Mouse (Mus musculus) lung, embryonic 16.5 days (tissue): ENCODE measurements at regions not wholly inside any gene's neighbourhood (a gene's known extent, or its start where the extent isn't known, plus 50 kb on each side); places are given as distances from the start of the nearest gene placed in this dataset.

Experiments used
- ATAC-seq: fragments of 200-750 bp; cut with Nextera tagmentation; 2 replicates; pipeline ENCODE4 v1.8.0; 2017; ENCODE audit warnings: low read depth, mild to moderate bottlenecking, moderate library complexity
- H3K27ac ChIP-seq: fragments of 300-500 bp; sonication (generic); 2 replicates; pipeline ENCODE4 v1.5.1; 2014; ENCODE audit warnings: mild to moderate bottlenecking, control low read depth, low read length
- H3K27me3 ChIP-seq: fragments of 300-500 bp; sonication (generic); 2 replicates; pipeline ENCODE4 v1.6.1; 2014; ENCODE audit warnings: low read depth, low read length, mixed read lengths; ENCODE audit not compliant: control insufficient read depth, insufficient read depth
- H3K36me3 ChIP-seq: fragments of 300-500 bp; sonication (generic); 2 replicates; pipeline ENCODE4 v1.6.1; 2014; ENCODE audit warnings: low read length; ENCODE audit not compliant: control insufficient read depth, insufficient read depth
- H3K4me1 ChIP-seq: fragments of 300-500 bp; sonication (generic); replicated peaks from 2 replicates; pipeline ENCODE4 v1.6.1; 2014; ENCODE audit warnings: low read length, mixed read lengths; ENCODE audit not compliant: control insufficient read depth, insufficient read depth
- H3K4me2 ChIP-seq: fragments of 300-500 bp; sonication (generic); 2 replicates; pipeline ENCODE4 v1.6.1; 2014; ENCODE audit warnings: low read depth, low read length, control low read depth
- H3K4me3 ChIP-seq: fragments of 300-500 bp; sonication (generic); 2 replicates; pipeline ENCODE4 v1.5.1; 2014; ENCODE audit warnings: mild to moderate bottlenecking, low read length, control low read depth
- H3K9ac ChIP-seq: fragments of 300-500 bp; sonication (generic); 2 replicates; pipeline ENCODE4 v1.6.1; 2014; ENCODE audit warnings: low read length, control low read depth
- H3K9me3 ChIP-seq: fragments of 300-500 bp; sonication (generic); 2 replicates; pipeline ENCODE4 v1.6.1; 2016; ENCODE audit warnings: low read length; ENCODE audit not compliant: control insufficient read depth
- WGBS: fragments of 180-500 bp; shearing (Covaris S2); extraction: QIAGEN DNeasy Blood & Tissue Kit; methylation state at CpG from one replicate; pipeline ENCODE4 v1.1.7; 2014; 5-methylcytosine and 5-hydroxymethylcytosine counted together

DNA sequence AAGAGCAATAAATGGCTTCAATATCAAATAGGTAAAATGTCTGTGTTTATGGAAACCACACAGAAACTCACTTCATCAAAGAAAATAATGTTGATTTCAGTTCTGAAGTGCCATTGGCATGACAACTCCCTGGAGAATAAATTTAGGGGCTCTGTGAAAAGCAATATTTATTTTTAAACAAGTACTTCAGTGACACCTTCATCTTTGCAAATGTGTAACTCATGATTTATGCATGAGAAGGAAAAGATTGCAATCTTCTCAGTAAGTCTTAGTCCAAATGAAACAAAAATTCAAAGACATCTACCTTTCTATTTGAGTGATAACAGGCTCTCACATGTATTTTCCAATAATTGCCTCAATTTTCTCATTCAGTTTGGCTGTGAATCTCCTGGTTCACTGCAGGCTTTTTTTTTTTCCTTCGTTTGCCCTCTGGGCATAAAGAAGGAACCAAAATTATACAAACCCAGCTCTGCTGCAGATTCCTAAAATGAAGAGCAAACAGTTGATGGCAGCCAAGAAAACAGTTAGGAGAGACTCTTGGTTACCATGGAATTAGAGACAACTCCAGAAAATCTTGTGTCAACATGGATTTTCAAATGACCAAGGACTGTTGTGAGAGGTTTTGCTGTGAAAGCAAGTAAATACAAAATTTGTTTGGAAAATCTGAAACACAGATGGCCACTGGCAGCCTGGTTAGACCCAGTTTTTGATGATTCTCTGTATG lies 230.3 kb upstream of the Ctso start:
- no peak for ATAC-seq
- Histone ChIP-seq H3K27me3 (no peaks in the 10 kb centered on the region), H3K4me2 (no peak overlapping the region), H3K4me3 (no peak overlapping the region), H3K4me1 (no peaks in the 10 kb centered on the region), H3K27ac (no peak overlapping the region), H3K36me3 (no peaks in the 10 kb centered on the region), H3K9ac (no peak overlapping the region), H3K9me3 (no peaks in the 10 kb centered on the region)
- 27% methylated on average over 1 of the region's 1 CpGs for WGBS

DNA sequence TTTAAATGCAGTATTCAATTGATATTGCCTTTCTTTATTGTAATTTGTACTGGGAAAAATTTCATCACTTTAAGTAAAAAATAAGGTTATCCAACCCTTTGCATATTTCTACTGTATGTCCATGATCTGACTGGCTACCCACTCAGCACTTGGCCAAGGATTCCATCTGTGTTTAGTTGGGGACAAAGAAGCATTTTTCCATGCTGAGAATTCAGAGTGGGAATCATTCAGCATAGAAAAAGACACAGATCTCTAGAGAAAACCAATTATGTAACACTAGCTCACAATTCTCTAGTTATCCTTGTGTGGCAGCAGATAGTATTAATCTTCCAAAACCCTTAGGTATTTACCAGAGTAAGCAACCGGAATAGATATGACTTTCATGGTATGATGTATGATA lies 213.5 kb upstream of the Ctso start:
- Histone ChIP-seq H3K36me3 (no peaks in the 10 kb centered on the region), H3K9ac (no peak overlapping the region)
- WGBS, result 74% methylated on average over 1 of the region's 1 CpGs

DNA sequence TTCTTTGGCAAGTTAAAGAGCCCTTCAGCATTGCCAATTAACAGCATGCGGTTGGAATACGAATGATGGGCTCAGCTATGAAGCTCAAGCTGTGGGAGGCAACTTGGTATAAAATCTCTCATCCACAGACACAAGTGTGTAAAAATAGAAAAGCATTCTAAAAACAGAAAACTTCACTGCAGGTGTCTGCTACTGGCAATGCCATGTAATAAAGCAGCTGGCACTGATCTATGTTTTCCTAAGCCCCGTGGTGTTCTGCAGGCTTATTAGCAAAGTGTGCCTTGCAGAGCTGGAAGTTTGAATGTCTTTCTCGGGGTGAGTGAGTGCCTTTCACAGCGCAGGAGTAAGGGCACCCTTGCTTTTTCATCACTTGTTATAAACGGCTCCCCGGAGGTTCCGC lies 196.9 kb upstream of the Ctso start:
- WGBS, result 61% methylated on average over 8 of the region's 8 CpGs
- H3K4me3 ChIP-seq, result no peak overlapping the region
- no peaks in the 10 kb centered on the region for H3K27me3 ChIP-seq
- H3K9ac ChIP-seq, result no peak overlapping the region
- no peak for ATAC-seq
- no peaks in the 10 kb centered on the region for H3K4me1 ChIP-seq
- H3K9me3 ChIP-seq, result no peaks in the 10 kb centered on the region
- H3K36me3 ChIP-seq, result no peaks in the 10 kb centered on the region
- H3K27ac ChIP-seq, result no peak overlapping the region
- H3K4me2 ChIP-seq, result no peak overlapping the region

More for the DNA sequence above, 213.5 kb upstream of the Ctso start:
- Histone ChIP-seq H3K27me3 (no peaks in the 10 kb centered on the region), H3K4me1 (no peaks in the 10 kb centered on the region), H3K4me2 (no peak overlapping the region), H3K4me3 (no peak overlapping the region), H3K27ac (no peak overlapping the region), H3K9me3 (no peaks in the 10 kb centered on the region)
- ATAC-seq, result no peak

DNA sequence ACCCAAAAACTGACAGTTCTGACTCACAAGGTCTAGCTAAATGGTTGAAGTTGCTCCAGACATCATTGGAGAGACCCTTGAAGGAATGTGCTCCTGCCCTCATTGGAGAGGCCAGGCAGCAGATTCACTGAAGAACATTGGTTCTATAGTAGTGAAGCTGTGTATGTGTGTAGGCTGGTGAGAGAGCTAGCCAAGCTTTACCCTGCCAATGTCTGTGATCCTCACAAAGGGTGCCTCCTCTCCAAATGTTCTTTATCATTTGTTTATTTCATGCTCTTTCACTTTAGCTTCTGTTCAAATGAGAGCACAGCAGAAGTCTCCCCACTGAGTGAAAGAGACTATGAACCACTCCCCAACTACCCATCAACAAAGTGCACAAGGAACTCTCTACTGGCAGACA lies 195.6 kb upstream of the Ctso start:
- no peaks in the 10 kb centered on the region for H3K36me3 ChIP-seq
- H3K4me3 ChIP-seq, result no peak overlapping the region
- ATAC-seq, result no peak
- no peak overlapping the region for H3K4me2 ChIP-seq
- no peaks in the 10 kb centered on the region for H3K4me1 ChIP-seq
- H3K9ac ChIP-seq, result no peak overlapping the region
- no peak overlapping the region for H3K27ac ChIP-seq
- H3K27me3 ChIP-seq, result no peaks in the 10 kb centered on the region
- no peaks in the 10 kb centered on the region for H3K9me3 ChIP-seq

DNA sequence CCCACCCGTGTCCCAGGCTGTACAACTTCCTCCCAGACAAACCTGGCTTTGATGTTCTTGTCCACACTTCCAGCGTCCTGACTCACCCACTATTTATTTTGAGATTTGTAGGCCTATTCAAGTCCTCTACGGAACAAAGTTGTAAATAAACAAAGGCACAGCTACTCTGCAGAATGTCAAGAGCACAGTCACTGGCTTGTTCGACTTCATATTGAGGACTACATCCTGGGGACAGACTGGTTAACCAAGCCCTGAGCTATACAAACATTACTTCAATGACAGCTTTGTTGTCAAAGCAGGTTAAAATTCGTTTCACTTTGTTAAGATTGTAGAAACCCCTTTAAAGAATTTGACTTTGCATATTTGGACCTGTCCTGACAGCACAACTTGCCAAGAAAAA lies 190.3 kb upstream of the Ctso start:
- 4% methylated on average over 5 of the region's 5 CpGs for WGBS
- Histone ChIP-seq H3K27ac (no peak overlapping the region), H3K36me3 (no peaks in the 10 kb centered on the region), H3K27me3 (no peaks in the 10 kb centered on the region), H3K9me3 (no peaks in the 10 kb centered on the region), H3K4me1 (no peaks in the 10 kb centered on the region), H3K4me2 (no peak overlapping the region), H3K4me3 (no peak overlapping the region), H3K9ac (no peak overlapping the region)
- no peak for ATAC-seq

DNA sequence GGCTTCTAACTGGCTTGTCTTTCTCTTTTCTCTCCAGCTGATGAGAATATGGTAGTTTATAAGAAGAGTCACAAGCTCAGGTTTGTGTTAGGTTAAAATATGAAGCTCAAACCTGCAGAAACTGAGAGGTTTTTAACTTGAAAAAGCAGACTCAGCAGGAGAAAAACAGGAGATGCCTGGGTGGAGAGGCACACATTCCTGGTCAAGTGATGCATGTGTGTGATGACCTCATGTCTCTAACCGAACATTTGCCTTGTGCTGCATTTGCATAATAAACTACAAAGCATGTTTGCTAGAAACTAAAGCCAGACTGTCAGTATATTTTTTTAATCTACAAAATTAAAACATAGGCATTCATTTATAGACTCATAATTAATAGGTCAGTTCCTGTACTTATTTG lies 182.2 kb upstream of the Ctso start:
- Histone ChIP-seq H3K27me3 (no peaks in the 10 kb centered on the region), H3K36me3 (no peaks in the 10 kb centered on the region), H3K9me3 (no peaks in the 10 kb centered on the region), H3K4me1 (no peaks in the 10 kb centered on the region), H3K4me2 (no peak overlapping the region), H3K4me3 (no peak overlapping the region), H3K27ac (no peak overlapping the region), H3K9ac (no peak overlapping the region)
- no peak for ATAC-seq
- WGBS, result 38% methylated on average over 1 of the region's 1 CpGs

DNA sequence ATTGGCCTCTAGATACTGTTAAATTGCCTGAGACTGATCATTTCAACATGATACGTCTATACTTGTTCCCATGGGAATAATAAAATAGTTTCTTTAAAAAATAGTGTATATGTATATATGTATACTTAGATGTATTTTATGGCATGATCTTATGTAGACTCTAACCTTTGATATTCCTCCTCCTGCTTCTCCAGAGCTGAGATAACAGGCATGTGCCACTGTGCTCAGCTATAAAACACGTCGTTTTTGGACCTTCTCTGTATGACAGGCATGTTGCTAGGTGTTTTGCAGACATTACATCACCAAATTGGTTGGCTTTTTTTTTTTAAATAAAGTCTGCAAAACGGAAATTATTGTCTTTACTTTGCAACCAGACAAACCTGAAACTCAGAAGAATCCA lies 179.4 kb upstream of the Ctso start:
- no peak overlapping the region for H3K27ac ChIP-seq
- no peak overlapping the region for H3K9ac ChIP-seq
- H3K4me2 ChIP-seq, result no peak overlapping the region
- no peak overlapping the region for H3K4me3 ChIP-seq
- H3K4me1 ChIP-seq, result no peaks in the 10 kb centered on the region
- ATAC-seq, result no peak
- no peaks in the 10 kb centered on the region for H3K9me3 ChIP-seq
- H3K27me3 ChIP-seq, result no peaks in the 10 kb centered on the region
- 57% methylated on average over 4 of the region's 4 CpGs for WGBS
- H3K36me3 ChIP-seq, result no peaks in the 10 kb centered on the region

DNA sequence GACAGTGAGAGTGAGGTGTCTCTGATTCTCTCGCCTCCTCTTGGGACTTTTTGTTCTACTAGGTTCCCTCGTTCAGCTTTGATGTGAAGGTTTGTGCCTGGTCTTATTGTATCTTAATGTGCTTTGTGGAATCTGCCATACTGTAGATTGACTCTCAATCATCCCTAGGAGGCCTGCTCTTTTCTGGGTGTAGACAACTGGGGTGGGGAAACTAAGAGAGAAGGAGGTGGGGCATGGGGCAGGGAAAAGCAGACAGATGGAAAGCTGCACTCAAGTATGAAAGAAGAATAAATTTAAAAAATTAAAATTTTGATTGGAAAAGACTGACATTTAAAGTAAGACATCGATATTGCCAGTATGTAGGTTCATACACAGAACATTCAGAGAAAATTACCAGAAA lies 172.0 kb upstream of the Ctso start:
- no peak overlapping the region for H3K27ac ChIP-seq
- H3K4me1 ChIP-seq, result no peaks in the 10 kb centered on the region
- no peaks in the 10 kb centered on the region for H3K36me3 ChIP-seq
- H3K9me3 ChIP-seq, result no peaks in the 10 kb centered on the region
- no peak overlapping the region for H3K4me3 ChIP-seq
- no peak overlapping the region for H3K9ac ChIP-seq
- 81% methylated on average over 3 of the region's 3 CpGs for WGBS
- no peaks in the 10 kb centered on the region for H3K27me3 ChIP-seq
- no peak for ATAC-seq
- no peak overlapping the region for H3K4me2 ChIP-seq

DNA sequence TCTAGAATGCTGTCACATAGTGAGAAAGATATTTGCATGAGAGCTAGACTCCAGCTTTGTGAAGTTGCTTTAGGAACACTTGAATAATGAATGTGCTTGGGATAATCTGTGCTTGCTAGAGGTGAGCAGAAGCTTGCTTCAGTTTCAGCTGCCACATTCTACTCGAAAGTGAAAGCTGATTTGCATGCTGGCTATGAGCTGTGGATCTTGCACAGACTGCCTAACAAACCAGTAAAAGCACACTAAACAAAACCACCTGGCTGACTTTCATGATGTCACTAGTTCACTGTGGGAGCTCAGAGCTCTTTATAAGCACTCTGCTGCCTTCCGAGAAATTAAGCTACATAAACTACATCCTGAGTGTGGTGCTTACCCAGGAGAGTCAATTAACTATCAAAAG lies 171.5 kb upstream of the Ctso start:
- Histone ChIP-seq H3K9me3 (no peaks in the 10 kb centered on the region), H3K4me2 (no peak overlapping the region), H3K9ac (no peak overlapping the region), H3K4me3 (no peak overlapping the region), H3K27ac (no peak overlapping the region), H3K4me1 (no peaks in the 10 kb centered on the region), H3K36me3 (no peaks in the 10 kb centered on the region), H3K27me3 (no peaks in the 10 kb centered on the region)
- 38% methylated on average over 2 of the region's 2 CpGs for WGBS
- no peak for ATAC-seq

DNA sequence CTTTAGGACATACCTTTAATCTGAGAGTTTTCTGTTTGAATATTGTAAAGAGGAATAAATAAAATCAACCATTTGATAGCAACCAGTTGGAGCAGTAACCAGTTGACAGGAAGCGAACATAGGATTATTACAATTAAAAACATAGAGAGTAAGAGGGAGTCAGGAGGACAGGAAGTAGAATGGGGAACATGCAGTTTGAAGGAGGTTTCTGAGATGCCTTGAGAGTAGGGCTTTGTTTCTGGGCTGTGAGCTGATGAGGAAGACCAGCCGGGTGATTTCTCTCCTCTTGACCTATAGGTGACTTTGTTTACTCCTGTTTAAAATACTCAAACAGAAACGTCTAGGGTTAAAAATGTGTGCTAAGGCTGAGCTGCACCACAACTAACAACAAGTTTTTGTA lies 160.6 kb upstream of the Ctso start:
- Histone ChIP-seq H3K4me1 (no peaks in the 10 kb centered on the region), H3K27me3 (no peaks in the 10 kb centered on the region), H3K4me3 (no peak overlapping the region), H3K4me2 (no peak overlapping the region), H3K36me3 (no peaks in the 10 kb centered on the region), H3K9me3 (no peaks in the 10 kb centered on the region), H3K9ac (no peak overlapping the region), H3K27ac (no peak overlapping the region)
- no peak for ATAC-seq
- WGBS, result 34% methylated on average over 3 of the region's 3 CpGs
